Mouse (Mus musculus) inflammation-experienced regulatory T-cells, adult 16 weeks (primary cell): ENCODE measurements around the gene Ttll12. TPM values are rescaled to one million over a fixed set of nuclear protein-coding genes. Genes with fewer than 3 reads are reported as not detected.

Experiments
- polyA plus RNA-seq: library from polyadenylated mRNA; unstranded; fragments of 100-300 nt; shearing (Covaris generic); gene quantifications from one replicate; pipeline ENCODE4 v1.2.1, GENCODE M21; 2017

Ttll12 gene
- polyA plus RNA-seq, result 25.2 TPM

DNA sequence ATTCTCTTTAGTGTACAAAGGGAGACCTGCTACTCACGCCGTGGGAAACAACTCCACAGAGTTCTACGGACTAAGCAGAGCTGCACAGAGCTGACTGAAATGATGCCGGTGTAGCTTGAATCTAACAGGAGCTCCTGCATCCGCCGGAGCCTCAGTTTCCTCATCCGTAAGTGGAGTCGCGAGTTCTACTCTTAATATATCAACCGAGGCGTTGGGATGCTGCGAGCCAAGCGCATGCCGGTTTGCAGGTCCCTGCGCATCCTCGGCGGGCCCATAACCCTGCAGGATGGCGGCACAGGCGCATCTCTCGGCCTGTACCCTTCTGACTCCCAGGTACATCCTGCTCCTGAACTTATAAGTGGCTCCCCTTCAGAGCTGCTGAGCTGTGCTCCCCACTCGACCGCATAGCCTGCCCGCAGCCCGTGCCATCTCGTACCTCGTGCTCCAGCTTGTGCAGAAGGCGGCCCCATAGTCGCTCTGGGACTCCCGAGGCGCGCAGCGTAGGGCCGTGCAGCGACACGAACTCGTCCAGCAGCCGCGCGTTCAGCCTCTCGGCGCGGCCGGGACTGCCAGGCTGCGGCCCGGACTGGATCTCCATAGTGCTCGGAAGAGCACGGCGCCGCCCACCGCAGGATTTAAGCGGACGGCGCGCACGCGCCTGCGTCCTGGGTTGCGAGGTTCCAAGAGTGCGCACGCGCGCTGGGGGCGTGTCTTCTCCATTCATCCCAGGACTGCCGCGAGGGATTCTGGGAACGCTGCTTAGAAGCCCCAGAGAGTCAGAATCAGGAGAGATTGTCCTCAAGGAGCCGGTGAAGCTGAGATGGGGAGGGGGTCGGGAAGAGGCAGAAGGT, at the start of gene Ttll12:
Gene Ttll12 (minus strand): TSS at position 645 of the 851 bp plus-strand sequence.

DNA sequence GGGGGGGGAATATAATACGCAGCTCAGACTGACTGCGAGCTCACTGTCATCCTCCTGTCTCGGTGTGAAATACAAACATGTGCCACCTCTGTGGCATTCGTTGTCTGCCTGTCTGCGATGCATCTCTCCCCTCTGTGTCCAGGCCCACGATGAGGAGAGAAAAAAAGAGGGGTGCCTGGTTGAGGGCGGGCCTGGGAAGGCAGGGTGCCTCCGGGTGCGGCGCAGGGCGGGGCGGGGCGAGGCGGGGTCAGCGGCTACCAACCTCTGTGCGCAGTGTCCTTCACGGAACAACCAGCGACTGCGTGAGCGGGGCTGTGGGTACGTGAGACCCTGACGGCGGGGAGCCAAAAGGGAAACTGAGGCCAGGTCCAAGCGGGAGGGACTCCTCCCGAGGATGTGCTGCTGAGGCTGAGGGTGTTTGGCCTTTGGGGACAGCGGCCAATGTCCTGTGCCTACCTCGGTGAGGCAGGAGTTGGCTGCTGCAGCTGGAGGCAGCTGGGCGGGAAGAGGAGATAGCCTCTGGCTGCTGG, 31.6 kb downstream of the Ttll12 start, which contains the start of the genes Tspo and Mcat:
Gene Tspo (plus strand): TSS at position 266 of the 530 bp plus-strand sequence.
Gene Mcat (minus strand): TSS at position 461 of the 530 bp plus-strand sequence.

DNA sequence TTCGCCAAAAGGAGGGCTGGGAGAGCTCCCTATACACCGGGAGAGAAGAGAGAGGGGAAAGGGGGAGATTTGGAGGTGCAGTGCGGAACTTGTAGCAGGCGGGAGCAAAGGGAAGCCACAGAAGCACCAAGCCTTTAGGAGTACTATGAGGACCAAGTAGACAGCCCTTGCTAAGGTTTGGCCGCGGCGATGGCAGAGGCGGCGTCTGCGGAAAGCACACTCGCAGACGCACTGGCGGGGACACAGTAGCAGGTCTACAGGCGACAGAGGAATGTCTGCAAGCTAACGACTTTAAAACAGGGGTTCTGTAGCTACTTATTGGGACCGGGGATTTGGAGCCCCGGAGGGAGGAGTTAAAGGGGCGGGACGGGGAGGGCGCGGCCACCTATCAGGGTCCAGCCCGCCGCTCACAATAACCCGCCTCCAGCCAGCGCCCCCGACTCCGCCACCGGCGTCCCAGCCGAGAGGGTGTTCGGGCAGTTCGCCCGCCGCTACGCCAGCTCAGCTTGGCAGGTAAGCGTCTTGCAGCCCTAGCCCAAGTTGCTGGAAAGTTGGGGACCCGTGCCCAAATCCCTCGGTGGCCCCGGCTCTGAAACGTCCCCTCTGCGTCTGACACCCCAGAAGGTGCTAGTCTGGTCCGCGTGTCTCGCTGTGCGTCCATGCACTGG, 68.4 kb downstream of the Ttll12 start, which contains the start of gene Bik:
Gene Bik (plus strand): TSS at position 439 of the 668 bp plus-strand sequence.

Other genes starting within 250 kb of the Ttll12 start
- gene Arfgap3, start 244.9 kb downstream of the Ttll12 start, polyA plus RNA-seq, result 20.6 TPM
- 51.1 TPM for gene Pacsin2, start 130.6 kb downstream of the Ttll12 start, polyA plus RNA-seq
- gene Ttll1, start 84.3 kb downstream of the Ttll12 start, polyA plus RNA-seq, result 15.8 TPM
- gene Bik, start 68.3 kb downstream of the Ttll12 start, polyA plus RNA-seq, result 4.5 TPM
- 394 TPM for gene Tspo, start 31.6 kb downstream of the Ttll12 start, polyA plus RNA-seq
- 4.2 TPM for gene Mcat, start 31.4 kb downstream of the Ttll12 start, polyA plus RNA-seq
- gene Scube1, start 129.9 kb upstream of the Ttll12 start, polyA plus RNA-seq, result not detected
- gene Mpped1, start 184.3 kb upstream of the Ttll12 start, polyA plus RNA-seq, result not detected